Mouse (Mus musculus) lung, postnatal 0 days (tissue): ENCODE measurements at regions not wholly inside any gene's neighbourhood (a gene's known extent, or its start where the extent isn't known, plus 50 kb on each side); places are given as distances from the start of the nearest gene placed in this dataset.

Experiments
- CTCF ChIP-seq: IDR thresholded peaks from 2 replicates; pipeline ENCODE4 v1.5.1; 2016; ENCODE audit warnings: antibody characterized with exemption, mild to moderate bottlenecking
- EP300 ChIP-seq: IDR thresholded peaks from 2 replicates; pipeline ENCODE4 v1.6.1; 2016; ENCODE audit warnings: antibody characterized with exemption, mild to moderate bottlenecking, control low read depth

GRCm38 (mm10) chr13:73141302-73141701 is 119.0 kb upstream of the Irx4 start:
- no peak for TF ChIP-seq CTCF
- TF ChIP-seq EP300: no peak
